Mouse (Mus musculus) mature B cell (primary cell): ENCODE measurements around the gene Gm960.

ENCODE experiments used
- in situ Hi-C: fragments of 300-500 bp; cut with MboI; formaldehyde crosslinking; loops from 2 replicates; pipeline ENCODE4 v1.14.3; 2019

Gene Gm960

DNA sequence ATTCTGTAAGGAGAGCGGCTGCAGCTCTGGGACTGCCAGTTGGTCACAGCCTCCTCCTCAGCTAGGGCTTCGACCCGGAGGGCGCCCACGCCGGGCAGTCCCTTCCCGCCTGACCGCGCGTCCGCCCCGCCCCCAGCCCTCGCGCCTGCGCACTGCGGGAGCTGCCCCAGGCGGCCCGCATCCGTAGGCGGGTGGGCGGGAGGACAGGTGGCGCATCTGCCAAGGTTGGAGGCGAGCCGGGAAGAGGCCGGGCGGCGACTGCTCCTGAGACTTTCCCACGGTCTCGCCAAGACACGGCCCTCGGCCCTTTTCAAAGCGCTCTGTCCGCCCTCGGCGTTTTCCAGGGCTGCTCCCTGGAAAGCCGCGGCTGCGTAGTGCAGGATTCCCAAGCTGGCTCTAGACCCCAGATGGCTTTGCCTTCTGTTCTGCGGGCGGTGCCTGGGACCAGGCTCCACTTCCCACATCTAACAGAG is at the start of gene Gm960:
Gene Gm960 (minus strand): TSS at position 464 of the 473 bp plus-strand sequence.
- in situ Hi-C loops: no loop called here

DNA sequence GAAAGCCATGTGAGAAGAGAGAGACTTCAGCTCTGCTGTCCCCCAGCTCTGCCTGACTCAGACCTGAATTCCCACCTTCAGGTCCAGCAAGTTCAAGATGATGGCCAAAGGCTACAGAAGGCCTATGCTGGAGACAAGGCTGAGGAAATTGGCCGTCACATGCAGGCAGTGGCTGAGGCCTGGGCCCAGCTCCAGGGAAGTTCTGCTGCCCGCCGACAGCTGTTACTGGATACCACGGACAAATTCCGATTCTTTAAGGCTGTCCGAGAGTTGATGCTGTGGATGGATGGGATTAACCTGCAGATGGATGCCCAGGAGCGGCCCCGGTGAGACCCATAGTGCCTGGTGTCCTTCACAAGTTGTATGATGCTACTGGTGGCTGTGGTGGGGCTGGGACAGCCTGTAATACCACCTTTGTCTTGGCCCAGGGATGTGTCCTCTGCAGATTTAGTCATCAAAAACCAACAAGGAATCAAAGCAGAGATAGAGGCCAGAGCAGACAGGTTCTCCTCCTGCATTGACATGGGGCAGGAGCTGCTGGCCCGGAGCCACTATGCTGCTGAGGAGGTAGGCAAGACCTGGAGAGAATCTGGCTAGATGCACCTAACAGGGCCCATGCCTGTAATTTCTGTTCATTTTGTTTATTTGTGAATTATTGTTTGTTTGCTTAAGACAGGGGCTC is 49.3 kb upstream of the Gm960 start:
- in situ Hi-C loops: no loop called here

DNA sequence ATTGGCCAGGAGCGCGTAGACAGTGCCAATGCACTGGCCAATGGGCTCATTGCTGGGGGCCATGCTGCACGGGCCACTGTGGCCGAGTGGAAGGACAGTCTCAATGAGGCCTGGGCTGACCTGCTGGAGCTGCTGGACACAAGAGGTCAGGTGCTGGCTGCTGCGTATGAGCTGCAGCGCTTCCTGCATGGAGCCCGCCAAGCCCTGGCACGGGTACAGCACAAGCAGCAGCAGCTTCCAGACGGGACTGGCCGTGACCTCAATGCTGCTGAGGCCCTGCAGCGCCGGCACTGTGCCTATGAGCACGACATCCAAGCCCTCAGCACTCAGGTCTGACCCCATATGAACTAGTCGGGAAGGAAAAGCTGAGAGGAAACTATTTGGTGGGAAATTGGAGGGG is 48.1 kb upstream of the Gm960 start:
- in situ Hi-C loops: no loop called here

GRCm38 (mm10) chr19:4745681-4746080 is 47.2 kb upstream of the Gm960 start:
- in situ Hi-C loops: no loop called here

- in situ Hi-C loops: no loop called here
Observed at GRCm38 (mm10) chr19:4745057-4745456, 46.6 kb upstream of the Gm960 start.

DNA sequence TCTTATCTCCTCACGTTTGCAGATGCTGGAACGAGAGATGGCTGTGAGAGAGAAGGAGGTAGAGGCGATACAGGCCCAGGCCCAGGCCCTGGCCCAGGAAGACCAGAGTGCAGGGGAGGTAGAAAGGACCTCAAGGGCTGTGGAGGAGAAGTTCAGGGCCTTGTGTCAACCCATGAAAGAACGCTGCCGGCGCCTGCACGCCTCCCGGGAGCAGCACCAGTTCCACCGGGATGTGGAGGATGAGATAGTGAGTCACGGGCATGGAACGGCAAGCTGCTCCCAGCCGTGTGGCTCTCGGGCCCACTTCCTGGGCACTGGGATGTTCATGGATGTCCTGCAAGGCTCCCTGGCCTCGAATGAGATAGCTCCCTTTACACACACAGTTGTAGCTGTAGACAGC is 45.6 kb upstream of the Gm960 start:
- in situ Hi-C loops: no loop called here

GRCm38 (mm10) chr19:4743524-4743923 is 45.1 kb upstream of the Gm960 start:
- in situ Hi-C loops: no loop called here

DNA sequence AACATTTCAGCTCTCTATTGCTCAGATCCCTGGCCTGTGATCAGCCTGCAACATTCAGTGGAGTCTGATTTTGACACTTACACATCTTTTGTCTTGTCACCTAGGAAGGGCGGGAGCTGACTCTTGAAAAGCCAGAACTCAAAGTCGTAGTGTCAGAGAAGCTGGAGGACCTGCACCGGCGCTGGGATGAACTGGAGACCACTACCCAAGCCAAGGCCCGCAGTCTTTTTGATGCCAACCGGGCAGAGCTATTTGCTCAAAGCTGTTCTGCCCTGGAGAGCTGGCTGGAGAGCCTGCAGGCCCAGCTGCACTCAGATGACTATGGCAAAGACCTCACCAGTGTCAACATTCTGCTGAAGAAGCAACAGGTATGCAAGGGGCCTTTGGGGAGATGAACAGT is 43.8 kb upstream of the Gm960 start:
- in situ Hi-C loops: no loop called here

DNA sequence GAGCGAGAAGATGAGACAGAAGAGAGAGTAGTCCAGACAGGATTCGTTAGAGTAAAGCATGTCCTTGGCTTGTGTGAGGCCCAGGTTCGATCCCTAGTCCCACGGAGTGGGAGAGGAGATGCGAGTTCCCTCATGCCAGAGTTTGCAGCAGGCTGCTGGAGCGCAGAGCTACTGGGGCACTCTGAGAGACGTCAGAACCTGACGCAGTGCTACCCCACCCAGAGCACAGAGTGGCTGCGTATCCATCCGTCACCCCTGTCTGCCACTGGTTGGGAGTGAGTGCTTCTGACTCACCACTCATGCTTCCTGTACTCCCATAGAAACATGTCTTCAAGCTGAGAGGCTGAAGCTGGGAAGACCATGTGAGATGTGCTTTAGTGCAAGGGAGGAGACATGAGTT is 43.0 kb upstream of the Gm960 start:
- in situ Hi-C loops: no loop called here

DNA sequence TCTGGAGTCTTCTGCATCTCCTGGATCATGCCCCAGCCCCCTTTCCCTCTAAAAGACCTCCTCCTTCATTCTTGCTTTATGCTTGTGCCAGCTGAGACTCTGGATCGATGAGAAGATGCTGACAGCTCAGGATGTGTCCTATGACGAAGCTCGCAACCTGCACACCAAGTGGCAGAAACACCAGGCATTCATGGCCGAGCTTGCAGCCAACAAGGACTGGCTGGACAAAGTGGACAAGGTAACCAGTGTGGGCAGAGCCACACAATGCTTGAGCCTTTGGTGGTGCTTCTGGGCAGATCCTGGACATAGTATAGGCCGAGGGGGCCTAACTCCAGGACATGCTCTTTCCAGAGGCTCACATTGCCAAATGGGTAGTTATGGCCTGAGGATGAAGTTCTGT is 41.3 kb upstream of the Gm960 start:
- in situ Hi-C loops: no loop called here

DNA sequence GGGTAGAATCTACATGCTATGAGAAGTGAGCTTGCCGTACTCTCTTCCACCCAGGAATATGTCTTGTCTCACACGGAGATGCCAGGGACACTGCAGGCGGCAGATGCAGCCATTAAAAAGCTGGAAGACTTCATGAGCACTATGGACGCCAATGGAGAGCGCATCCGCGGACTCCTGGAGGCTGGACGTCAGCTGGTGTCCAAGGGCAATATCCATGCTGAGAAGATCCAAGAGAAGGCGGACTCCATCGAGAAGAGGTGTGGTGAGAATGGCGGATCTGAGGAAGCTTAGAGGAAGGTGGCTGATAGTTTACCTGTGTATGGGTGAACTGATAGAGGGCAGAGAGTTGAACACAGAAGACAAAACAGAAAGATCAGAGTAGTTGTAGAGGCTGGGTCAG is 40.6 kb upstream of the Gm960 start:
- in situ Hi-C loops: no loop called here

GRCm38 (mm10) chr19:4737866-4738265 is 39.4 kb upstream of the Gm960 start:
- in situ Hi-C loops: no loop called here

GRCm38 (mm10) chr19:4733052-4733451 is 34.6 kb upstream of the Gm960 start:
- in situ Hi-C loops: no loop called here

GRCm38 (mm10) chr19:4729186-4729585 is 30.7 kb upstream of the Gm960 start:
- in situ Hi-C loops: no loop called here

DNA sequence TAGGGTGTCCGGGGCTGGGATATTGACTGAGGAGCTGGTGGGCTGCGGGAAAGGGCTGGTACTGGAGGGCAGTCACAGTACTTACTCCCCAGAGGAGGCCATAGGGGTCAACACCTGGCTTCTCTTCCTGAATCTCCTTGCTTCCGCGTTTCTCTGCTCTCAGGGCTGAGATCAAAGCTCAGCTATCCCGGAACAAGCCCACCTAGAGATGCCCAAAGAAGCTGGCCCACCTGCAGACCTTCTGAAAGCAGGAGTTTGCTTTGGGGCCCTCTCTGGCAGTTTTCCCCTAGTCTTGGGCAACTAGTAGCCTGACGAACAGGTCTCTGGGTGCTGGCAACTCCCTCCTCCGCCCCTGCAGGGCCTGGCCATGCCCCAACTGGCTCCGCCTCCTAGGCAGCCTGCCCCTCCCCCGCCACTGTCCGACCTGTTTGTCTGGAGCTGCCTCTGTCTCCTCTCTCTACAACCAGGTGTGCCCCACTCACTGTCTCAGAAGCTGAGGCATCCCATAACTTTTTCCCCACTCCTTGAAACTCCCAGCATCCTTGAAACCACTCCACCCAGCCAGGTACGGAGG is 22.3 kb upstream of the Gm960 start:
- in situ Hi-C loops: no loop called here

DNA sequence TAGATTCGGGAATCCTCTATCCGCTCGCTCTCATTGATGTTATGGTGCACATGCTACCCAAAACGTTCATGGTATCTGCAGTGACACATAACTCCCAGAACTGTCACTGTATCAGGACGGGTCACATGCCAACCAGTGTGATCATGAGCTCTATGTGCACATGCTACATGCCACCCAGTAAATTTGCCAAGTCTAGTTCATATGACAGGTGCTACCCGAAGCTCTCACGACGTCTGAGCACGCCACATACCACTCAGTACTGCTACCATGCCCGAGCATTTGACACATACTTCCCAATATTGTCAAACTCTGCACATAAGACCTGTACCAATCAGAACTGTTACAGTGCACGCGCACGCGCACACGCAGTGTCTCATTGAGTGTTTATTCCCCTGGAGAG is 21.6 kb upstream of the Gm960 start:
- in situ Hi-C loops: no loop called here

- in situ Hi-C loops: no loop called here
Observed at GRCm38 (mm10) chr19:4719351-4719764, 20.9 kb upstream of the Gm960 start.

- in situ Hi-C loops: no loop called here
Observed at GRCm38 (mm10) chr19:4718716-4719115, 20.2 kb upstream of the Gm960 start.

DNA sequence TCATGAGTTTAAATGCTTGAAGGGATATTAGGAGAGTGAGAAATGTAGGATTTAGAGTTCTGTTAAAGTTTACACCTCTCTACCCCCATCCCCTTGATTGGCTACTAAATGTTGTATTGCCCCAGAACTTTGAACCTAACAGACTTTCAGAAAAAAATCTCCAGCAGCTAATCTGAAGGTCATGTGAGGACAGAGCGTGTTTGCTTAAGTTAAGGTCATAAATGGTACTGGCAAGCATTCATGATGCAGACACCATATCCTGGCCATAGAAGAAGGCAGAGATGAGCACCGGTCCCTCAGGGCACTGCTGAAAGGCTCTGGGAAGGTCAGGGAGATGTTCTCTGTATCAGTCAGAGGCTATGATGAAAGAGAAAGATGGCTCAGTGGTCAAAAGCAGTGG is 18.8 kb upstream of the Gm960 start:
- in situ Hi-C loops: no loop called here

GRCm38 (mm10) chr19:4716756-4717155 is 18.3 kb upstream of the Gm960 start:
- in situ Hi-C loops: no loop called here

DNA sequence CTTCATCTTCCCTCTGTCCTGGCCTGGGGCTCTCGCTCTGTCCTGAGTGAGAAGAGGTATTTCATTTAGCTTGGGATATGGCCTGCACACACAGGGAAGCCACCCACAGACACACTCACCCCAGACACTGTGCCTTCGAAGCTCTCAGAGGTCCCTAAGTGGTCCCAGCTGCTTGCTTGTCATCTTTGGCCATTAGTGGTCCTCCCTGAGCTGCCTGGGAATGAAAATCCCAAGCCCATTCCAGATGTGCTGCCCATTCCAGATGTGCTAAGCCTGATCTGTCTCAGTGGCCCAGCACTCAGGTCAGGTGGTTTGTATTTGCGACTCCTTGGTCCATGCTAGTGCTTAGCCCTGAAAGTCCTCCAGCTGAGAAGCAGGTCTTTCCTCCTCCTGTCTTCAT is 15.4 kb upstream of the Gm960 start:
- in situ Hi-C loops: no loop called here

GRCm38 (mm10) chr19:4712781-4713526 is 14.5 kb upstream of the Gm960 start:
- in situ Hi-C loops: no loop called here

DNA sequence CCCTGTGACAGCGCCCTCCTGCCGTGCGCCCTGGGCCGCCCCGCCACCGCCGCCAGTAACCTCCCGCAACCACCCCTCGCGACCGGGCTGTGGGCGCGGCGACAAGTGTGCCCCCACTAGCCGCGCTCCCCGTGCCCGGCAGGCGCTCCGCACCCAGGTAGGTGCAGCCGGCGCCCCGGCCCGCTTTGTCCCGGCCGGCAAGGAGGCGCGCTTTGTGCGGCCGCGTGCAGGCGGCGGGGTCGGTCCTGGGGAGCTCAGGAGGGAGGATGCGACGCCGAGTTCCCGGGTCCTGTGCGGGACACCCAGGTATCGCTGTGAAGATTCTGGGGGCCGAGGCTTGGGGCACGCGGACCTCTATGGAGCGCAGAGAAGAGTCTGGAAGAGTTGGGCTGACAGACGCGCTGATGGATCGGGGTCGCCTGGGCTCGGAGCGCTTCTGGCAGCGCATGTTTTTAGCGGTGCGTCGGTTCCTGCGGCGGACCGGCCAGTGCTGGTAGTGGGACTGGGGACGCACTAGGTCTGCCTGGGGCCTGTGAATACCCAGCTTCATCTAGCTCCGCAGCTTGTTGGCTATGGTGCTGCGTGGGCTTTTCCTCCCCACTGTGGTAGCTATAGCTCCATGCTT is 13.8 kb upstream of the Gm960 start:
- in situ Hi-C loops: no loop called here
